Mouse (Mus musculus) left cerebral cortex, adult 11 months (tissue): ENCODE data around the gene Dennd2c.
"Not testable (repeated sequence)": the region's sequence is repeated elsewhere in the genome, so short reads cannot be mapped to it uniquely, and the experiment has no call there.

Experiments used
- DNase-seq: peaks from one replicate; pipeline ENCODE4 v3.0.0; 2022; ENCODE audit warnings: low spot score

Dennd2c gene

DNA sequence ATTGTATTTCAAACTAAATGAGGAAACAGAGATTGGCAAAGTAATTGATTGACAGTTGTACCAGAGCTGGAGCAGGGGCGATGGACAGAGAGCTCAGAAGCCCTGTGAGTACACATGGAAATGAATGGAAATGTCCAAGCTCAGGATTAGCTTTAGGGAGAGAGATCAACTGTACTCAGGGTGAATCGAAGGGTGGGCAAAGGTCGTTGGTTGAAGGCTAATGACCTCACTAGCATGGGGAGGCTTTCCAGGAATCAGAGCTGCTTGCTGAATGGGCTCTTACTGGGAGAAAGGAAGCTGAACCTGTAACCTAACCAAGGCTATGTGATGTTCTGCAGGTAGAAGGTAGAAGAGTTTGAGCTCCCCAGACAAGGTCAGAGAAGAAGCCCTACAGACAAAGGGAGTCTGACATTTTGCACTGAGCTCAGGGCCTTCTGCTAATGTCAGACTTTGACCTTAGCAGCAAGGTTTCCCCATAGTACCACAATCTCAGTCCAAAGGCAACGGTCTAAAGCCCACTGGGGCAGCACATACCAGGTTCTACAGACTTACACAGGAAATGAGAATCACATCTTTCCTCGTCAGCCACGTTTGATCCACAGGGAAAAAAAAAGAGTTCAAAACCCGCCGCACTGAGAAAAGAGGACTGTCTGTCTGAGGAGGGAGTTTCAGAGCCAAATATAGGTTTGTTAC is 112.3 kb downstream of the Dennd2c start:
- no peak for DNase-seq

DNA sequence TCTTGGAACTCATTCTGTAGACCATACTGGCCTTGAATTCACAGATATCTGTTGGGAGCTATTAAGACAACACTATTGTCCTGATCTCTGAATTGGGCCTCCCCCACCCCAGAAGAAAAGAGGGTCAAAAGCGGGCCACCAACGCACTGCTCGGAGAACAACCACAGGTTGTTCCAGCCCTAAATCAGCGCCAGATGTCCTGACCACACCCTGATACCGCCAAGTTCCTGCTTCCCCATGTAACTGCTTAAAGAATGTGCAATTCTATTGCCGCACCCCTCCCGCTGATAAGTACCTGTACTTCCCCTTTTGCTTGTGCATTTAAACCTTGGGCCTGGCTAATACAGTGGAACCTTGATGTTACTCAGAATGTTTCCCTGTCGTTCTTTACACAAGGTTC is 113.0 kb downstream of the Dennd2c start:
- DNase-seq = not testable (repeated sequence)
